Mouse (Mus musculus) limb, embryonic 13.5 days (tissue): ENCODE data around the gene Wnt3a. TPM values are rescaled to one million over a fixed set of nuclear protein-coding genes. Genes with fewer than 3 reads are reported as not detected.
"Not testable (repeated sequence)": the region's sequence is repeated elsewhere in the genome, so short reads cannot be mapped to it uniquely, and the experiment has no call there.

ENCODE experiments used
- ATAC-seq: fragments of 200-750 bp; cut with Nextera tagmentation; 2 replicates; pipeline ENCODE4 v1.8.0; 2017; ENCODE audit warnings: low read depth, moderate number of reproducible peaks, moderate TSS enrichment; ENCODE audit not compliant: low FRiP score
- H3K27ac ChIP-seq: fragments of 300-500 bp; sonication (generic); 2 replicates; pipeline ENCODE4 v1.5.1; 2015; ENCODE audit warnings: inconsistent platforms, mild to moderate bottlenecking, moderate library complexity
- H3K27me3 ChIP-seq: fragments of 300-500 bp; sonication (generic); 2 replicates; pipeline ENCODE4 v1.6.1; 2015; ENCODE audit warnings: mild to moderate bottlenecking, inconsistent platforms
- H3K36me3 ChIP-seq: fragments of 300-500 bp; sonication (generic); 2 replicates; pipeline ENCODE4 v1.6.1; 2015; ENCODE audit warnings: inconsistent platforms, mild to moderate bottlenecking, moderate library complexity
- H3K4me1 ChIP-seq: fragments of 300-500 bp; sonication (generic); 2 replicates; pipeline ENCODE4 v1.6.1; 2015; ENCODE audit warnings: inconsistent platforms
- H3K4me2 ChIP-seq: fragments of 300-500 bp; sonication (generic); replicated peaks from 2 replicates; pipeline ENCODE4 v1.6.1; 2015; ENCODE audit warnings: inconsistent platforms, mild to moderate bottlenecking, moderate library complexity
- H3K4me3 ChIP-seq: fragments of 300-500 bp; sonication (generic); 2 replicates; pipeline ENCODE4 v1.5.1; 2015; ENCODE audit warnings: moderate library complexity, mild to moderate bottlenecking, inconsistent platforms
- H3K9ac ChIP-seq: fragments of 300-500 bp; sonication (generic); 2 replicates; pipeline ENCODE4 v1.6.1; 2015; ENCODE audit warnings: mild to moderate bottlenecking, inconsistent platforms
- H3K9me3 ChIP-seq: fragments of 300-500 bp; sonication (generic); 2 replicates; pipeline ENCODE4 v1.6.1; 2016; ENCODE audit warnings: inconsistent platforms
- WGBS: fragments of 180-500 bp; shearing (Covaris S2); methylation state at CpG from one replicate; pipeline ENCODE4 v1.1.7; 2015; 5-methylcytosine and 5-hydroxymethylcytosine counted together
- polyA plus RNA-seq: library from polyadenylated mRNA; unstranded; fragments of >200 nt; fragmentation: Nextera tagmentation; extraction: Ambion mirVana; gene quantifications from 2 replicates; pipeline ENCODE4 v1.2.1, GENCODE M21; 2015

Wnt3a gene
- polyA plus RNA-seq, 1 experiment from 2014 or later = 3.1 TPM

DNA sequence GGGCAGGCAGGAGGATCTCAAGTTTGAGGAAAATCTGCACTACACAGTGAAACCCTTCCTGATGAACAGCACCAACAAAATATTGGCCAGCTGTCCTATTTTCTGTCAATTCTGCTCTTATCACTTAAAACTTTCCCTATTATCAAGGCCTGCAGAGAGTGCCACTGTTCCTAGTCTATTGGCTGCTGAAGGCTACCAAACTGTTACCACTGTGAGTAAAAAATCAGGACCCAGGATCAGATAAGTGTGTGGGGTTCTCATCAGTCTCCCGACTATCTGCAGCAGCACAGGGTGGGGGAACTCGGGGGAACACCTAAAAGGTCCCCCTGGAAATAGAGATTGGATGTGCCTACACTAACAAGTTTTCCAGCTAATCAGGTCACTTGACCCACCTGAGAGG is 65.4 kb downstream of the Wnt3a start:
- peak overlapping the region; percentile 100 for H3K4me3 ChIP-seq
- H3K4me2 ChIP-seq = peak overlapping the region; percentile 94
- H3K36me3 ChIP-seq = peaks cover 24% of the 10 kb centered on the region
- H3K27me3 ChIP-seq = no peaks in the 10 kb centered on the region
- H3K9me3 ChIP-seq = no peaks in the 10 kb centered on the region
- no peak overlapping the region for H3K27ac ChIP-seq
- ATAC-seq = no peak
- peak overlapping the region; percentile 45 for H3K9ac ChIP-seq
- H3K4me1 ChIP-seq = peaks cover 46% of the 10 kb centered on the region
- WGBS = 78% methylated on average over 2 of the region's 2 CpGs

DNA sequence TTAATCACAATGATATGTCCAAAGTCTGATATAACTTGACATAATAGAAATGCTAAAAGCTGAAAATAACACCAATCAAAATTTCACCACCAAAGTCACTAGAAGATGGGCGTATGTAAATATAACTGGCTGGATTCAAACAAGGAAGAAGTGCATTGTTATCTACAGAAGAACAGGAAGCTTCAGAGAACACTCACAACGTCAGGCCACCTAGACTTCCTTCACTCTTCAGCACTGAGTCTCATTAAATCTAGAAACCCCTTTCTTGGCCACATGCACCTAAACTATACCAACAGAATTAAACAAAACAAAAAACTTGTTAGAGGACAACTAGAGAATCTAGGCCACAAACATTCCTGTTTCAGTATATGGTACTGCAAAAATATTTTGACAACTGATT is 66.1 kb downstream of the Wnt3a start:
- Histone ChIP-seq H3K36me3 (peaks cover 29% of the 10 kb centered on the region), H3K27ac (no peak overlapping the region), H3K4me1 (peaks cover 46% of the 10 kb centered on the region), H3K4me2 (0 out of 2 replicates have a peak overlapping the region, but pooled peaks have one; percentile 5), H3K4me3 (no peak overlapping the region), H3K9me3 (no peaks in the 10 kb centered on the region), H3K9ac (no peak overlapping the region), H3K27me3 (no peaks in the 10 kb centered on the region)
- WGBS = 74% methylated on average over 2 of the region's 2 CpGs
- no peak for ATAC-seq

DNA sequence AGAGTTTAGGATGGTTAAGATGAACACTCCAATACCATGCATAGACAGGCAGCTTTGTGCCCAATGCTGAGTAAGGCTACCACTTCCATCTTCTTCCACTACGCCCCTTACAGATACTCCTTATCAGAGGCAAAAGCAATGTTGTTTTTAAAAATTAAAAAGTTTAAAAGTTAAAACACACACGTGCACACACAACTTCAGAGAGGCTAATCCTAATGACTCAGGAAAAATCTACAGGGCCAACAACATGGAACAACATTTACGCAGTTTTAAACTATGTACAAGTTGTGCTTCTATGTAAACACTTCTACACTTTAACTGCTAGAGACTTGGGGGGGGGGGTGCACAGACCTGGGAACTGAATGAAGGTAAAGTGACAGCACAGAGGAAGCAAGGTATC is 66.5 kb downstream of the Wnt3a start:
- Histone ChIP-seq H3K4me2 (0 out of 2 replicates have a peak overlapping the region, but pooled peaks have one; percentile 5), H3K36me3 (peaks cover 33% of the 10 kb centered on the region), H3K4me3 (no peak overlapping the region), H3K27ac (no peak overlapping the region), H3K9me3 (no peaks in the 10 kb centered on the region), H3K4me1 (peaks cover 46% of the 10 kb centered on the region), H3K9ac (no peak overlapping the region), H3K27me3 (no peaks in the 10 kb centered on the region)
- 94% methylated on average over 3 of the region's 3 CpGs for WGBS
- no peak for ATAC-seq

DNA sequence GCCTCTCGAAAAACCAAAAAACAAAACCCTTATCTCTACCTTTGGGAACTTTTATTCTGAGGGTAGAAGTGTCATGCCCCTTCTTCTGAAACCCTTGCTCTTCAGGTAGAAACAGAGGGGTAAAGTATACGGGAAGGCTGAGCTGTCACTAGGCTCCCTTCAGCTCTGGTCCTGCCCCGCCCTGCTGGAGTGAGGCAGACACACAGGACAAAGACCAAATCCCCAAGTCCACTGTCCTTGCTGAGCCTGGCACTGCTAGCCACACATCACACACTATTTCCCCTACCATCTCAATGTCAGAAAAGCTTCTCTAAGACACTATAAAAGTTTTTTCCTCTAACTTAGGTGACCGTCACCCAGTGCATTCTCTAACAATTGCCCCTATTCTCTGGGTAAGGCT is 68.2 kb downstream of the Wnt3a start:
- Histone ChIP-seq H3K36me3 (peaks cover 48% of the 10 kb centered on the region), H3K4me2 (no peak overlapping the region), H3K4me3 (no peak overlapping the region), H3K9me3 (no peaks in the 10 kb centered on the region), H3K9ac (no peak overlapping the region), H3K27ac (no peak overlapping the region), H3K27me3 (no peaks in the 10 kb centered on the region), H3K4me1 (peaks cover 41% of the 10 kb centered on the region)
- WGBS = 80% methylated on average over 4 of the region's 4 CpGs
- no peak for ATAC-seq

DNA sequence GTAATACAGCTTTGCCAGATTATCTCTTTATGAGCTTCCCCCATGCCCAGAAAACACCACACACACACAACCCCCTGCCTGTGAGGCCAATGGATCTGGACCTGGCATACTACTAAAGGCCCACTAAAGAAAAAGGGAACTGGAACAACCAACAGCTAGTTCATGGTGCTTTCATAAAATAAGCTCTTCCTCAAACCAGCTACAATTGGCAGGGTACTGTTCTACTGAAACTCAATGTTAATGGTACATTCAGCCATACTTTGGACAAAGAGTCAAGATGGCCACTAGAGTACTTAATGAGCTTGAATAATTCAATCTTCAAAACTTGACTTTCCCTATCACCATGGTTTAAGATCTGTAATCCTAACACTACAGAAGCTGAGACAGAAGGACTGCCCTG is 68.9 kb downstream of the Wnt3a start:
- no peak overlapping the region for H3K27ac ChIP-seq
- no peak overlapping the region for H3K4me2 ChIP-seq
- no peaks in the 10 kb centered on the region for H3K27me3 ChIP-seq
- H3K9ac ChIP-seq = no peak overlapping the region
- H3K9me3 ChIP-seq = no peaks in the 10 kb centered on the region
- H3K36me3 ChIP-seq = peaks cover 53% of the 10 kb centered on the region
- no peak for ATAC-seq
- H3K4me3 ChIP-seq = no peak overlapping the region
- peaks cover 38% of the 10 kb centered on the region for H3K4me1 ChIP-seq

DNA sequence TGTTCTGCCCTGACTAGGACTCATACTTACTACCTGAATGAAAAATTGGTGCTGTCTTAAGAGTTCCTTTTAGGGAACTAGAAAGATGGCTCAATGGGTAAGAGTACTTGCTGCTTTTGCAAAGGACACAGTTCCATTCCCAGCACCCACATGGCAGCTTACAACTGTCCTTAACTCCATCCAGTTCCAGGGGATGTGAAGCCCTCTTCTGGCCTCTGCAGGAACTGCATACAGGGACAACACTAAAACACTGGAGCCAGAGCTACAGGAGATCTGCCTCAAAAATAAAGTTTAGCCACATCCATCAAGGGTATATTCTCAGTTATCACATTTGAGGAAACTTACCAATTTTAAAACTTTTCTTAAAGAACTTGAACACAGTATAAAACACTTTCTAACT is 71.5 kb downstream of the Wnt3a start:
- Histone ChIP-seq H3K4me3 (no peak overlapping the region), H3K9ac (no peak overlapping the region), H3K27me3 (no peaks in the 10 kb centered on the region), H3K4me2 (no peak overlapping the region), H3K27ac (no peak overlapping the region), H3K36me3 (peaks cover 67% of the 10 kb centered on the region), H3K9me3 (no peaks in the 10 kb centered on the region), H3K4me1 (peaks cover 12% of the 10 kb centered on the region)
- ATAC-seq = no peak

DNA sequence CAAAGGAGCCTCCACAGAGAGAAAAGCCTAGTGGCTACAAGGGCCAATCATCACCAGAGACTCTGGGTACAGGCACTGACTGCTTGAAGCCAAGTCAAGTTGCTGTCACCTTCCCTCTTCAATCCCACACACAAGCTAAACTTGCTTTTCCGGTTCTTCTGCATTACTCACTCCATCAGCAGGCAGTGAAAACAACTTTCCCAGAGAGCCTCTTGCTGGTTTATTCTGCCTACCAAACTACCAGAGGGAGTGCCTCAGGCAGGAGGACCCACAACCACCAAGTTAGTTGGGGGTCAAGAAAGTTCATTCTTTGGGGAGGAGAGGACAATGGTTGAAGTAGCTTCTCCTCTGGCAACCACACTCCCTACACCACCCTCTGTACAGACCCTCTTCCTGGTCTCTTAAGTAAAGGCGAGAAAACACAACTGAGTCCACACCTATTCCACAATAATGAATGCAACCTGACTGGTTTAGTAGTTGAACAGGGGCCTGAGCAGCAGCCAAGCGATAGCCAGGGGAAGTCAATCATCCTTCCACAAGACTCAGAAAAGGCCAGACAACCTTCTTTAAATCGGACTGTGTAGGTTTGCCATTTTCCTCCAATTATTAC is 72.1 kb downstream of the Wnt3a start:
- no peaks in the 10 kb centered on the region for H3K9me3 ChIP-seq
- H3K4me2 ChIP-seq = peak overlapping the region; percentile 7; the same call in 1 of the 2 replicates
- H3K27me3 ChIP-seq = no peaks in the 10 kb centered on the region
- 84% methylated on average over 4 of the region's 4 CpGs for WGBS
- no peak for ATAC-seq
- H3K27ac ChIP-seq = no peak overlapping the region
- peaks cover 7% of the 10 kb centered on the region for H3K4me1 ChIP-seq
- peaks cover 63% of the 10 kb centered on the region for H3K36me3 ChIP-seq
- no peak overlapping the region for H3K4me3 ChIP-seq
- no peak overlapping the region for H3K9ac ChIP-seq

DNA sequence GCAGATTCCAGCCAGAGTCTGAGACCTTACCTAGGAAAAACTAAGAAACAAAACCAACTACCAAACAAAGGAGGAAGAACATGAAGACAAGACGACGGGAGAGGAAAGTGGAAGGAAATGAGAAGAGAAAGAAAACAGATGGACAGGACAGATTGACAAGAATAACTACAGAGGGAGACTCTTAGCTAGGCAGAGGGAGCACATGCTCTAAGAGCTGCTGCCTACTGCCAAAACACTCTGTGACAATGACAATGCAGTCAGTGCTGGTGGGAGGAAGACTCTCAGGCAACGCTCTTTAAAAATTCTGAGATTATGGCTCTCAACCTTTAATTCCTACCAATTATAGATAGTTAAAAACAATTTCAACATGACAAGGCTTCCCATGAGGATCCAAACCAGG is 73.6 kb downstream of the Wnt3a start:
- no peak for ATAC-seq
- peaks cover 66% of the 10 kb centered on the region for H3K36me3 ChIP-seq
- no peak overlapping the region for H3K27ac ChIP-seq
- H3K4me1 ChIP-seq = peaks cover 2% of the 10 kb centered on the region; the same call in 1 of the 2 replicates
- H3K4me3 ChIP-seq = no peak overlapping the region
- 90% methylated on average over 3 of the region's 3 CpGs for WGBS
- no peaks in the 10 kb centered on the region for H3K9me3 ChIP-seq
- H3K4me2 ChIP-seq = no peak overlapping the region
- H3K27me3 ChIP-seq = no peaks in the 10 kb centered on the region
- no peak overlapping the region for H3K9ac ChIP-seq

DNA sequence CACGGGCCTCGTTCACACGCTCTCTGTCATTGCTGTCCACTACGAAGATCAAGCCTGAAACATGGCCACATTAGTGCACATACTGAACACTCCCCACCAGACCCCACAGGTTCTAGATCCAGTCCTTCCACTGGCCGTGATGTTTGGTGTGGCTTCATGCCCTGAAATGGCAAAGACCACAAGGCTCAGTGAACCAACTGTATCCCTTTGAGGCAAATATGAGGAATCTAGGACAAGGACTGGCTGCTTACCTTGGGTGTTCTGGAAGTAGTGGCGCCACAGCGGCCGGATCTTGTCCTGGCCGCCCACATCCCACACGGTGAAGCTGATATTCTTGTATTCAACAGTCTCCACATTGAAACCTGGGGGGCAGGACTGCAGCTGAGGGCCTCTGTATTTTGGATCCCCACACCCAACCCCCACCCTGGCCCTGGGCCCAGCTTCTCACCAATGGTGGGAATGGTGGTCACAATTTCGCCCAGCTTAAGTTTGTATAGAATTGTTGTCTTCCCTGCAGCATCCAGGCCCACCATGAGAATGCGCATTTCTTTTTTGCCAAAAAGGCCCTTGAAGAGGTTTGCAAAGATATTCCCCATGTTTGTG is 77.6 kb downstream of the Wnt3a start:
- no peaks in the 10 kb centered on the region for H3K9me3 ChIP-seq
- no peak overlapping the region for H3K27ac ChIP-seq
- H3K27me3 ChIP-seq = no peaks in the 10 kb centered on the region
- H3K36me3 ChIP-seq = peaks cover 68% of the 10 kb centered on the region
- WGBS = 93% methylated on average over 12 of the region's 12 CpGs
- H3K9ac ChIP-seq = no peak overlapping the region
- no peak for ATAC-seq
- no peak overlapping the region for H3K4me3 ChIP-seq
- no peak overlapping the region for H3K4me2 ChIP-seq
- H3K4me1 ChIP-seq = peaks cover 11% of the 10 kb centered on the region

DNA sequence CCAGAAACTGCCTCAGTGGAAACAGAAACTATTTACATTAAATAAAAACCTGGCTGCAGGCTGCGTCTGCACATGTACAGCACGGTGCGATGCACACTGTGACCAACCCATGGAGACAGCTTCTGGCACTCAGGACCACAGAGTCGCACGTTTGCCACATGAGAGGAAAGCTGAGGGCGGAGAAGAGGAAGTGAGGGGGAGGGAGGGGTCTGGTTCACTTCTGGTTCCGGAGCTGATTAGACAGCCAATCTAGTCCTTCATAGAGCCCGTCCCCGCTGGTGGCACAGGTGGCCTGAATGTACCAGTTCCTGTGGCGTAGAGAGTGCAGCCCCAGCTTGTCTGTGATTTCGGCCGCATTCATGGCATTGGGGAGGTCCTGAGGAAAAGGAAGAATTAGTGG is 78.2 kb downstream of the Wnt3a start:
- H3K4me2 ChIP-seq, H3K27ac ChIP-seq, ATAC-seq, H3K9ac ChIP-seq, H3K4me3 ChIP-seq, H3K9me3 ChIP-seq, H3K27me3 ChIP-seq: not testable (repeated sequence)
- 81% methylated on average over 12 of the region's 12 CpGs for WGBS
- Histone ChIP-seq H3K36me3 (peaks cover 64% of the 10 kb centered on the region), H3K4me1 (peaks cover 15% of the 10 kb centered on the region)

DNA sequence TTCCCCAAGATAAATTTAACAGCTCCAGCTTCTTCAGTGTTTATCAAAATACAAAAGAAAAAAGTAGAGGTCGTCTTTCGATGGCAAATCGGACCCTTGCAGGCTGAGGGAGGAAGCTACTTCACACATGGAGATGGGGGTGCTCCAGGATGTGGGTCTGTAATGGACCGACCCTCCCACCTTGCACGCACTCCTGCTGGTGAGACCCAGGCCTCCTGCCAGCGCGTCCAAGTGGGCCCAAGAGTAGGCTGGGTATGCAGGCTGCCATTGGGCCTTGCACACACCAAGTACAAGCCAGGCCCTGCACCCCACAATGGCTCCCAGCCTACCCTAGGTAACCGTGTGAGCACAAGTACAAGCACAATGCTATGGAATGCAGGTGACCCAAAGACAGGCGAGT is 79.0 kb downstream of the Wnt3a start:
- WGBS = 91% methylated on average over 9 of the region's 9 CpGs
- not testable (repeated sequence) for ATAC-seq, H3K27me3 ChIP-seq, H3K27ac ChIP-seq, H3K9me3 ChIP-seq, H3K4me3 ChIP-seq, H3K9ac ChIP-seq, H3K4me2 ChIP-seq
- Histone ChIP-seq H3K4me1 (peaks cover 15% of the 10 kb centered on the region), H3K36me3 (peaks cover 66% of the 10 kb centered on the region)

DNA sequence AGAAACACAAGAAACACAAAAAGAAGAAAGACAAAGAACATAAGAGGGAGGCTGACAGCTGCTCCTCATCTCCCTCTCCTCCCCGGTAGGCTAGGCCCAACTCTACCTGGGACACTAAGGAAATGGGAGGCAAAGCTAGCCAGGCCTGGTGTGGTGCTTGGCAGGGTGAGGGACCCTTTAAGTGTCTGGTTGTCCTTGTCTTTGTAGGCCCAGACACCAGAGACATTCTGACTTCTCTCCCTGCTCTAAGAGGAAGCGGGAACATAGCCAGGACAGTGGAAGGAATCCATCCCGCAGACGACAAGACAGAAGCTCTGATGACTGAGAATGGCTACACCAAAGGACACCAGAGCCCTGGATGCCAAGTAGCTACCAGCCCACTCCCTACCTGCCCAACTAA is 80.5 kb downstream of the Wnt3a start:
- H3K4me1 ChIP-seq = peaks cover 15% of the 10 kb centered on the region
- H3K9ac ChIP-seq = 0 out of 2 replicates have a peak overlapping the region, but pooled peaks have one; percentile 25
- H3K27ac ChIP-seq = no peak overlapping the region
- H3K36me3 ChIP-seq = peaks cover 74% of the 10 kb centered on the region
- H3K4me3 ChIP-seq = no peak overlapping the region
- no peak for ATAC-seq
- 0 out of 2 replicates have a peak overlapping the region, but pooled peaks have one; percentile 16 for H3K4me2 ChIP-seq
- WGBS = 84% methylated on average over 4 of the region's 4 CpGs
- H3K27me3 ChIP-seq = no peaks in the 10 kb centered on the region
- no peaks in the 10 kb centered on the region for H3K9me3 ChIP-seq

DNA sequence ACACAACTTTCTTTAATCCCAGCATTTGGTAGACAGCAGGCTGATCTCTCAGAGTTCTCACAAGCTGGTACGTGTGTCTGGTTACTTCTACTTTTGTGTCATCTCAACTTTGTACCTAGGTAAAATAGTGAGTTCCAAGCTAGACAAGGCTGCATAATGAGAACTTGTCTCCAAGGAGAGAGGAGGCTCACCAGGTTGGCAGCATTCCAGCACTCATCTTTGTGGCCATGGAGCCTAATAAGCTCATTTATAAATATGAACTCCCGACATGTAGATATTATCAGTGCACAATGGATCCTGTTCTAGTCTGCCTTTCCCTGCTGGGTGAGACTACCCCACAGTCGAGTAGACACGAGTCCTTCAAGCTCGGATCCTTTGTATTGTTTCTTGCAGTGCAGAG is 81.0 kb downstream of the Wnt3a start:
- Histone ChIP-seq H3K4me1 (peaks cover 15% of the 10 kb centered on the region), H3K27me3 (no peaks in the 10 kb centered on the region), H3K9me3 (no peaks in the 10 kb centered on the region), H3K4me2 (peak overlapping the region; percentile 85), H3K36me3 (peaks cover 73% of the 10 kb centered on the region), H3K9ac (no peak overlapping the region), H3K27ac (0 out of 2 replicates have a peak overlapping the region, but pooled peaks have one; percentile 87), H3K4me3 (peak overlapping the region; percentile 91; the same call in 1 of the 2 replicates)
- WGBS = 75% methylated on average over 5 of the region's 5 CpGs
- no peak for ATAC-seq
